Mouse (Mus musculus) adrenal gland, adult 2 months (tissue): ENCODE measurements around the gene Emc6. TPM values are rescaled to one million over a fixed set of nuclear protein-coding genes. Genes with fewer than 3 reads are reported as not detected.

Source experiments
- DNase-seq: peaks from one replicate; pipeline ENCODE4 v3.0.0; 2021
- long read RNA-seq: library from polyadenylated mRNA; stranded (forward); transcript quantifications from one replicate; pipeline ENCODE4 v2.0.0, GENCODE M21; 2021
- polyA plus RNA-seq: library from polyadenylated mRNA; depleted of rRNA; stranded (reverse); fragments of >200 nt; gene quantifications from 2 replicates; pipeline ENCODE4 v1.2.3, GENCODE M21; 2012; rRNA removed
- total RNA-seq, 2 experiments: library from RNA; stranded (reverse); gene quantifications; 2 replicates each; pipeline ENCODE4 v1.2.3; 2021

The Emc6 gene
- total RNA-seq (10 to 100 TPM; 86.1 to 88.7 TPM), polyA plus RNA-seq (91.0 and 117 TPM in 2 replicates)
- long read RNA-seq, transcript Emc6-201 (2 exons, 1,332 nt), result major isoform, 85 of 87 reads
- long read RNA-seq, partial matches to known transcripts, result 0 of 87 reads
- long read RNA-seq, other reads (novel, unspliced or antisense), result 1 of 87 reads

GRCm38 (mm10) chr11:73176608-73177508, at the start of gene Emc6, which contains the start of gene Tax1bp3:
Gene Emc6 (minus strand): TSS chr11:73177037.
Gene Tax1bp3 (plus strand): TSS chr11:73177083.
- DNase-seq, result peak; percentile 98

- DNase-seq, result no peak
These were observed 49.0 kb upstream of the Emc6 start for GRCm38 (mm10) chr11:73225856-73226255.

- peak; percentile 43 for DNase-seq
These were observed 47.1 kb upstream of the Emc6 start for GRCm38 (mm10) chr11:73223966-73224365.

- DNase-seq, result no peak
These were observed 46.0 kb upstream of the Emc6 start for GRCm38 (mm10) chr11:73222846-73223245.

DNA sequence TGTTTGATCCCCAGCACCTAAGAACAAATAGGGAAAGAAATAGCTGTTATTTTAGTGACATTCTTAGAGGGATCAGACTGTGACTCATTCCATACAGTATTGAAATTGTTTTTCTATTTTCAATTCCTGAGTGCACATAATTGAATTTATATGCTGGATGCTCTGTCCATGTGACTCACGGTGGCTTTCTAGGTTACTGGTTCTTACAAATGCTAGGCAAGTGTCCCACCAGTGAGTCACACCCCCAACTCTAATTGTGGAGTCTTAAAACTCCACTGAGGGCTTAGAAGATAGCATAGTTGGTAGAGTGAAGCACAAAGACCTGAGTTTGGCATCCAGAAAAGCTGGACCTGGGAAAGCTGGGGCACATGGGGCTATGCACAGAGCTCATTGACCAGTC, 43.8 kb upstream of the Emc6 start:
- no peak for DNase-seq

DNA sequence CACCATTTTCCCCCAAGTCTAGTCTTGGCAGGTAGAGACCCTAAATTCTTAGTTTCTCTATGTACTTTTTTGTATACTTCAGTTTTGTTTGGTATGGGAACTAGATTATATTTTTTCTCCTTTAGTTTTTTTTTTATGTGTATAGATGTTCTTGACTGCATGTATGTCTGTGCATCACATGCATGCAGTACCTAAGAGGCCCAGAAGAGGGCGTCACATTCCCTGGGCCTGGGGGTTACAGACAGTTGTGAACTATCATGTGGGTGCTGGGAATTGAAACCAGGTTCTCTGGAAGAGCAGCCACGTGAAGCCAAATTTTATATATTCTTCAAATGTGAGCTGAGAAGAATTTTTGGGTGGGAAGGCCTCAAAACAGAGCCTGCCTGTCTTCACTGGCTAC, 42.8 kb upstream of the Emc6 start:
- no peak for DNase-seq

GRCm38 (mm10) chr11:73213956-73214355, 37.1 kb upstream of the Emc6 start:
- no peak for DNase-seq

- DNase-seq, result no peak
These were observed 30.8 kb upstream of the Emc6 start for GRCm38 (mm10) chr11:73207621-73208020.

GRCm38 (mm10) chr11:73205194-73205593, 28.4 kb upstream of the Emc6 start:
- DNase-seq, result no peak

- no peak for DNase-seq
These were observed 27.1 kb upstream of the Emc6 start for GRCm38 (mm10) chr11:73203895-73204294.

DNA sequence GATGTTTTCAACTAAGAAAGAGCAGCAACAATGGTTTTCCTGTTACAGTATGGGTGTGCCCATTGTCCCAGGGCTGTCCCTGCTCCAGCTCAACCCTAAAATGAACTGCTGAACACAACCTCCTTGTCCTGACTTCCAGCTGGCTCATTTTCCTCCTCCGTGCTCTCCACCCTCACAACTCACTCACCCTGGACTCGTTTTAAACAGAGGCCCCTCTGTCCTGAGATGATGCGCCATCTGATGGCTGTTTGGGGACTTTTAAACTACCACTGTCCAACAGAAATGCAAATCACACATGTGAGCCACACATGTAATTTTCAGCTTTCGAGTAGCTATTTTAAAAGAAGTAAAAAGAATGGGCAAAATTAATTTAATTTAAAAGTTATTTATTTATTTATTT, 24.8 kb upstream of the Emc6 start:
- no peak for DNase-seq

GRCm38 (mm10) chr11:73201021-73201420, 24.2 kb upstream of the Emc6 start:
- peak; percentile 62 for DNase-seq

GRCm38 (mm10) chr11:73199879-73200278, 23.0 kb upstream of the Emc6 start:
- DNase-seq, result peak; percentile 43

- DNase-seq, result peak; percentile 96
These were observed 22.4 kb upstream of the Emc6 start, which contains the start of gene Shpk for GRCm38 (mm10) chr11:73199230-73199712. Gene Shpk (plus strand): TSS chr11:73199460.

DNA sequence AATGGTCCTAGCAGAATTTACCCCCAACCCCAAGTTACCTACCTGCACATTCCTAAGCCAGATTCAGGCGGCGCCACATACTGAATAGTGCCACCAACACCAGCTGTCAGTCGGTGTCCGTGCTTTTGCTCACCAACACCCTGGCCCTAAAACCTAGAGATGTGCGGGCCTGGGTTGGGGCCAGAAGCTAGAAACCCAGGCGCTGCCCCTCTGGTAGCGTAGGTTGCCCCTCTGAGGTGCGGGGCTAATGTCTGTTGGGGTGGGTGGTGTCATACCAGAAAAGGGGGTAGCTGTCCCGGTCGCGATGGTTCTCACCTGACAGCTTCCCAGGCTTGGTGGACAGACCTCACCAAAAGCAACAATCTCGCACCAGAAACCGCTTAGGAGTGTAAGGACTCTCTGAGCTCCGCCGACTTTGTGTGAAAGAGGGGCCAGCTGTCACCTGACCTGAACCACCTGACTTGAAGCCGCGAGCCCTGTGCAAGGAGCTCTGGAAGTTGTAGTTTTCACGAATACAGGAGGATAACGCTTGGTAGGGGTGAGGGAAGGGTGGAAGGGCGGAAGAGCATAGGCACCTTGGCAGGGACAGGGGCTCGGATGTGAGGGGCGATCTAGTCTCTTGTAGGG, 21.9 kb upstream of the Emc6 start, which contains the start of gene Ctns:
TSS of gene Ctns (minus strand) at position 440 of the 627 bp plus-strand sequence.
- DNase-seq, result no peak

DNA sequence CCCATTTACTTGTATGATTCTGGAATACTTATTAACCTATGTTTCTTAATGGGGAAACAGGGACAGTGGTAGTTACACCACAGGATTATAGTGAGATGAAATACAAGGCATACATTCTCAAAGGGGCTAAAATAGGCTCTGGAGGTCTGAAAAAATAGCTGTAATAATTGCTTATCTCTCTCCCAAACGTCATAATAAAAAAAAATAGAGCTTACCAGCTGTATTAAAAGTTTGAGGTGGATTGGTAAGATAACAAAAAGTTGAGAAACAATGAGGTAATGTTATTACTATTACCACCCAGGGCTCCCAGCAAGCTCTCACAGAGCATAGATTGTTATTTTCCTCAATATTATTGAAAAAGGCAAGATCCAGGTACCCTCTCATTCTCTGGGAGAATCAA, 21.4 kb upstream of the Emc6 start:
- DNase-seq, result no peak

- DNase-seq, result no peak
These were observed 17.6 kb upstream of the Emc6 start for GRCm38 (mm10) chr11:73194444-73194843.

DNA sequence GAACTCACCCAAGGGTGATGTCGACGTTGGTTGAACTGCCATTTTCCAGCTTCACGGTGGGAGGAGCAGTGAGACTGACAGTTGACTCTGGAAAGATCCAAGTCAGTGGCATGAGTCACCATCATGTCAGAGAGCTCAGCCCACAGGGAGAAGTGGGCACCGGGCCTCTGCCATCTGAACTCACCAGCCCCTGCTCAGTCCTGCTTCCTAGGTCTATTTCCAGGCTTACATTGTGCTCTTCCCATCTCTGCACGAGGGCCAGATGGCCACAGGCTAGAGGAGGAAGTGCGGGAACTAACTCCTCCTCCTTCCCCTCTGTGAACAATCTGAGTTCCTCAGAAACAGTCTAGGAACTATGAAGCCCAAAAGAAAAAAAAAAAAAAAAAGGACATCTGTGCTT, 16.2 kb upstream of the Emc6 start:
- peak; percentile 51 for DNase-seq

DNA sequence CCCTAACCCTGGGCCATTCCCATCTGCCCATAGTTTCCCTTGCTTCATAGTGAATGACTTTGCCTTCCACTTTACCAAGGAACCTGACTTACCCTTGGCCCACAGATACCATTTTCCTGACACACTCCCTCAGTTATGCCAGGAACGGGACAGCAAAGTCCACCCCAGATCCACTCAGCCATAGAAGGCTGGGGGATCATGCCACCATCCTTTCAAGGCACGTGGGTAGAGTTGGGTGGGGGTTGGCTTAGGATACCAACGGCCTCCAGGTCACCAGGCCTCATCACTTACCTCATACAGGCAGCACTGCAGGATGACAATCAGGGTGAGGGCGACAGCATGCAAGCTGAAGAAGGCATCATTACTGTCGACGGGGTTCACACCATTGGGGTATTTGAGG, 10.4 kb upstream of the Emc6 start:
- DNase-seq, result no peak

GRCm38 (mm10) chr11:73185872-73186615, 9.2 kb upstream of the Emc6 start:
- DNase-seq, result no peak

GRCm38 (mm10) chr11:73177895-73178294, 1.1 kb upstream of the Emc6 start:
- DNase-seq, result no peak

DNA sequence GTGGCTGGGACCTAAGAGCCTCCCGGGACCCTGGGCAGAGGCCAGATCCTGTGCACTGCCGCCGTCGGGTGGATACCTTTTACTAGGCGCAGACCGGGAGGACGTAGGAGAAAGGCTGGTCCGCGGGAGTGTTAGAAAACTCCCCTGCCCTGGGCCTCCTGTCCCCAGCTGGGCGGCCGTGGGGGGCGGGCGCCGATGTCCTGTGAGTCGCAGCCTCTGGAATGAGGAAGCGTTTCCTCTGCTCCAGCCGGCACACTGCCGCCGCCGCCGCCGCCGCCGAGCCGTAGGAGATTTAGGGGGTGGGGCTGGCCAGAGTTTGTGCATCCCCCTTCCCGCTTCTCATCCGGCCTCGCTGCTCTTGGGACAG, 655 bp upstream of the Emc6 start:
- DNase-seq, result peak; percentile 91
